Mouse (Mus musculus): ENCODE measurements around the gene Gtf3a. TPM values are rescaled to one million over a fixed set of nuclear protein-coding genes. Genes with fewer than 3 reads are reported as not detected.

The Gtf3a gene
- polyA plus RNA-seq (2014; fragmentation: Nextera tagmentation; extraction: Ambion mirVana), result 94.7 and 101 TPM in 2 replicates

GRCm38 (mm10) chr5:146948508-146949088 lies at the start of gene Gtf3a:
Gtf3a (plus strand) TSS chr5:146948657.
- peak within 1 kb of the TSS; percentile 69; the same call in 1 of the 2 replicates for H3K27ac ChIP-seq (ENCODE audit: low read depth, low read length)
- ATAC-seq (ENCODE audit: insufficient read depth, low FRiP score, low TSS enrichment) (peak; percentile 87), DNase-seq (ENCODE audit: low spot score) (peak; percentile 95)
- H3K9me3 ChIP-seq (ENCODE audit: control insufficient read depth, low read length), result no peaks in the 10 kb centered on the region
- peak within 1 kb of the TSS; percentile 80 for H3K4me3 ChIP-seq (ENCODE audit: low read depth, low read length)
- H3K4me1 ChIP-seq (ENCODE audit: control insufficient read depth, insufficient read depth, low read length), result peaks cover 6% of the 10 kb centered on the region
- peaks cover 16% of the 10 kb centered on the region for H3K36me3 ChIP-seq (ENCODE audit: control insufficient read depth, insufficient read depth, low read length)
- 0% methylated on average over 58 of the region's 62 CpGs for WGBS
- no peaks in the 10 kb centered on the region for H3K27me3 ChIP-seq (ENCODE audit: control insufficient read depth, insufficient read depth, low read length)
- H3K9ac ChIP-seq (ENCODE audit: low read length), result peak within 1 kb of the TSS; percentile 87
- H3K4me2 ChIP-seq (ENCODE audit: low read depth), result peak within 1 kb of the TSS; percentile 96

- ATAC-seq (ENCODE audit: insufficient read depth, low FRiP score, low TSS enrichment), result no peak
- H3K36me3 ChIP-seq (ENCODE audit: control insufficient read depth, insufficient read depth, low read length), result no peaks in the 10 kb centered on the region
- DNase-seq (ENCODE audit: low spot score), result no peak
- no peak overlapping the region for H3K4me3 ChIP-seq (ENCODE audit: low read depth, low read length)
- H3K27me3 ChIP-seq (ENCODE audit: control insufficient read depth, insufficient read depth, low read length), result no peaks in the 10 kb centered on the region
- H3K9ac ChIP-seq (ENCODE audit: low read length), result no peak overlapping the region
- no peaks in the 10 kb centered on the region for H3K4me1 ChIP-seq (ENCODE audit: control insufficient read depth, insufficient read depth, low read length)
- 59% methylated on average over 7 of the region's 7 CpGs for WGBS
- H3K4me2 ChIP-seq (ENCODE audit: low read depth), result no peak overlapping the region
- no peak overlapping the region for H3K27ac ChIP-seq (ENCODE audit: low read depth, low read length)
- no peaks in the 10 kb centered on the region for H3K9me3 ChIP-seq (ENCODE audit: control insufficient read depth, low read length)
These were observed 48.1 kb upstream of the Gtf3a start for GRCm38 (mm10) chr5:146900331-146900730.

- H3K27ac ChIP-seq (ENCODE audit: low read depth, low read length), result no peak overlapping the region
- no peak overlapping the region for H3K4me2 ChIP-seq (ENCODE audit: low read depth)
- H3K4me3 ChIP-seq (ENCODE audit: low read depth, low read length), result no peak overlapping the region
- no peak for ATAC-seq (ENCODE audit: insufficient read depth, low FRiP score, low TSS enrichment)
- DNase-seq (ENCODE audit: low spot score), result no peak
- no peaks in the 10 kb centered on the region for H3K27me3 ChIP-seq (ENCODE audit: control insufficient read depth, insufficient read depth, low read length)
- no peaks in the 10 kb centered on the region for H3K4me1 ChIP-seq (ENCODE audit: control insufficient read depth, insufficient read depth, low read length)
- H3K9ac ChIP-seq (ENCODE audit: low read length), result no peak overlapping the region
- WGBS, result 89% methylated on average over 2 of the region's 2 CpGs
- no peaks in the 10 kb centered on the region for H3K36me3 ChIP-seq (ENCODE audit: control insufficient read depth, insufficient read depth, low read length)
- no peaks in the 10 kb centered on the region for H3K9me3 ChIP-seq (ENCODE audit: control insufficient read depth, low read length)
These were observed 47.0 kb upstream of the Gtf3a start for GRCm38 (mm10) chr5:146901501-146901900.

- 45% methylated on average over 8 of the region's 8 CpGs for WGBS
- DNase-seq (ENCODE audit: low spot score), result peak; percentile 73
- H3K27me3 ChIP-seq (ENCODE audit: control insufficient read depth, insufficient read depth, low read length), result no peaks in the 10 kb centered on the region
- H3K27ac ChIP-seq (ENCODE audit: low read depth, low read length), result no peak overlapping the region
- no peaks in the 10 kb centered on the region for H3K36me3 ChIP-seq (ENCODE audit: control insufficient read depth, insufficient read depth, low read length)
- peak; percentile 39; the same call in 1 of the 2 replicates for ATAC-seq (ENCODE audit: insufficient read depth, low FRiP score, low TSS enrichment)
- no peak overlapping the region for H3K4me3 ChIP-seq (ENCODE audit: low read depth, low read length)
- no peaks in the 10 kb centered on the region for H3K4me1 ChIP-seq (ENCODE audit: control insufficient read depth, insufficient read depth, low read length)
- no peaks in the 10 kb centered on the region for H3K9me3 ChIP-seq (ENCODE audit: control insufficient read depth, low read length)
- H3K9ac ChIP-seq (ENCODE audit: low read length), result no peak overlapping the region
- H3K4me2 ChIP-seq (ENCODE audit: low read depth), result no peak overlapping the region
These were observed 44.1 kb upstream of the Gtf3a start for GRCm38 (mm10) chr5:146904404-146904803.

- no peak overlapping the region for H3K9ac ChIP-seq (ENCODE audit: low read length)
- peak; percentile 67; the same call in 1 of the 2 replicates for ATAC-seq (ENCODE audit: insufficient read depth, low FRiP score, low TSS enrichment)
- H3K4me1 ChIP-seq (ENCODE audit: control insufficient read depth, insufficient read depth, low read length), result no peaks in the 10 kb centered on the region
- no peak overlapping the region for H3K4me3 ChIP-seq (ENCODE audit: low read depth, low read length)
- H3K27ac ChIP-seq (ENCODE audit: low read depth, low read length), result no peak overlapping the region
- DNase-seq (ENCODE audit: low spot score), result peak; percentile 83
- WGBS, result 25% methylated on average over 14 of the region's 14 CpGs
- H3K9me3 ChIP-seq (ENCODE audit: control insufficient read depth, low read length), result no peaks in the 10 kb centered on the region
- no peak overlapping the region for H3K4me2 ChIP-seq (ENCODE audit: low read depth)
- H3K27me3 ChIP-seq (ENCODE audit: control insufficient read depth, insufficient read depth, low read length), result no peaks in the 10 kb centered on the region
- no peaks in the 10 kb centered on the region for H3K36me3 ChIP-seq (ENCODE audit: control insufficient read depth, insufficient read depth, low read length)
These were observed 42.8 kb upstream of the Gtf3a start for GRCm38 (mm10) chr5:146905486-146906172.

DNA sequence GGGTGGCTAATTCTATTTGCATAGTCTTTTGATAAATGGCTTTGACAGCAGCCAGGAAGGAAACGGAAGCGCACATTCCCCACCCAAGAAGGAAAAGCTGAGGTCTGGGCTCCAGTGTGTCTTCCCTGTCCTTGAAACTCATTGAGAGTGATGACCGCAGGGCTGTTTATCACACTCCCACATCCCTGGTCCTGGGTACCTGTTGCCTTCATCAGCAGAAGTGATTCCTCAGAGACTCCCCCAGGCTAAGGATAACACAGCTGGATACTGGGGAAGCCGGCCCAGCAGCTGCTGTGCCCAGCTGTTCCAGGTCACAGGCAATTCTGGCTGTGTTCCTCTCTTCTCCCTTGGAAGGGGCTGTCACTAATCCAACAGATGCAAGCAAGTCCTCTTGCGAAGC lies 40.9 kb upstream of the Gtf3a start:
- H3K27ac ChIP-seq (ENCODE audit: low read depth, low read length), result no peak overlapping the region
- no peaks in the 10 kb centered on the region for H3K36me3 ChIP-seq (ENCODE audit: control insufficient read depth, insufficient read depth, low read length)
- H3K4me1 ChIP-seq (ENCODE audit: control insufficient read depth, insufficient read depth, low read length), result no peaks in the 10 kb centered on the region
- DNase-seq (ENCODE audit: low spot score) (no peak), ATAC-seq (ENCODE audit: insufficient read depth, low FRiP score, low TSS enrichment) (no peak)
- H3K9ac ChIP-seq (ENCODE audit: low read length), result no peak overlapping the region
- no peaks in the 10 kb centered on the region for H3K27me3 ChIP-seq (ENCODE audit: control insufficient read depth, insufficient read depth, low read length)
- no peak overlapping the region for H3K4me3 ChIP-seq (ENCODE audit: low read depth, low read length)
- 37% methylated on average over 5 of the region's 5 CpGs for WGBS
- H3K9me3 ChIP-seq (ENCODE audit: control insufficient read depth, low read length), result no peaks in the 10 kb centered on the region
- no peak overlapping the region for H3K4me2 ChIP-seq (ENCODE audit: low read depth)

- 65% methylated on average over 11 of the region's 11 CpGs for WGBS
- Histone ChIP-seq H3K27me3 (ENCODE audit: control insufficient read depth, insufficient read depth, low read length) (no peaks in the 10 kb centered on the region), H3K27ac (ENCODE audit: low read depth, low read length) (no peak overlapping the region), H3K4me1 (ENCODE audit: control insufficient read depth, insufficient read depth, low read length) (no peaks in the 10 kb centered on the region), H3K36me3 (ENCODE audit: control insufficient read depth, insufficient read depth, low read length) (no peaks in the 10 kb centered on the region), H3K9me3 (ENCODE audit: control insufficient read depth, low read length) (no peaks in the 10 kb centered on the region), H3K4me3 (ENCODE audit: low read depth, low read length) (no peak overlapping the region), H3K9ac (ENCODE audit: low read length) (no peak overlapping the region), H3K4me2 (ENCODE audit: low read depth) (no peak overlapping the region)
- ATAC-seq (ENCODE audit: insufficient read depth, low FRiP score, low TSS enrichment) (no peak), DNase-seq (ENCODE audit: low spot score) (no peak)
These were observed 39.8 kb upstream of the Gtf3a start for GRCm38 (mm10) chr5:146908629-146909028.

- Histone ChIP-seq H3K36me3 (ENCODE audit: control insufficient read depth, insufficient read depth, low read length) (no peaks in the 10 kb centered on the region), H3K4me3 (ENCODE audit: low read depth, low read length) (no peak overlapping the region), H3K27ac (ENCODE audit: low read depth, low read length) (no peak overlapping the region), H3K4me1 (ENCODE audit: control insufficient read depth, insufficient read depth, low read length) (no peaks in the 10 kb centered on the region), H3K9ac (ENCODE audit: low read length) (no peak overlapping the region), H3K27me3 (ENCODE audit: control insufficient read depth, insufficient read depth, low read length) (no peaks in the 10 kb centered on the region), H3K9me3 (ENCODE audit: control insufficient read depth, low read length) (no peaks in the 10 kb centered on the region), H3K4me2 (ENCODE audit: low read depth) (no peak overlapping the region)
- ATAC-seq (ENCODE audit: insufficient read depth, low FRiP score, low TSS enrichment), result no peak
- no peak for DNase-seq (ENCODE audit: low spot score)
- WGBS, result 15% methylated on average over 9 of the region's 9 CpGs
These were observed 36.3 kb upstream of the Gtf3a start for GRCm38 (mm10) chr5:146912206-146912605.

GRCm38 (mm10) chr5:146913355-146913754 lies 35.1 kb upstream of the Gtf3a start:
- H3K4me2 ChIP-seq (ENCODE audit: low read depth), result no peak overlapping the region
- DNase-seq (ENCODE audit: low spot score), result no peak
- no peak overlapping the region for H3K9ac ChIP-seq (ENCODE audit: low read length)
- 82% methylated on average over 7 of the region's 7 CpGs for WGBS
- no peaks in the 10 kb centered on the region for H3K4me1 ChIP-seq (ENCODE audit: control insufficient read depth, insufficient read depth, low read length)
- no peak overlapping the region for H3K4me3 ChIP-seq (ENCODE audit: low read depth, low read length)
- H3K27me3 ChIP-seq (ENCODE audit: control insufficient read depth, insufficient read depth, low read length), result no peaks in the 10 kb centered on the region
- H3K9me3 ChIP-seq (ENCODE audit: control insufficient read depth, low read length), result no peaks in the 10 kb centered on the region
- H3K36me3 ChIP-seq (ENCODE audit: control insufficient read depth, insufficient read depth, low read length), result no peaks in the 10 kb centered on the region
- H3K27ac ChIP-seq (ENCODE audit: low read depth, low read length), result no peak overlapping the region
- ATAC-seq (ENCODE audit: insufficient read depth, low FRiP score, low TSS enrichment), result no peak
